Mouse (Mus musculus) thymus, adult 2 months (tissue): ENCODE measurements around the gene 1700067P10Rik. TPM values are rescaled to one million over a fixed set of nuclear protein-coding genes. Genes with fewer than 3 reads are reported as not detected.

Experiments
- DNase-seq: peaks from one replicate; pipeline ENCODE4 v3.0.0; 2021
- H3K27ac ChIP-seq: fragments of 200-500 bp; 2 replicates; pipeline ENCODE4 v1.5.1; 2012; ENCODE audit warnings: low read length, control low read depth; ENCODE audit not compliant: control insufficient read depth, insufficient read depth
- H3K27me3 ChIP-seq: fragments of 200-500 bp; 2 replicates; pipeline ENCODE4 v1.6.1; 2012; ENCODE audit warnings: mild to moderate bottlenecking, low read length, moderate library complexity, mixed read lengths; ENCODE audit not compliant: control insufficient read depth, insufficient read depth
- H3K36me3 ChIP-seq: fragments of 200-500 bp; 2 replicates; pipeline ENCODE4 v1.6.1; 2012; ENCODE audit warnings: mild to moderate bottlenecking, low read length, moderate library complexity; ENCODE audit not compliant: control insufficient read depth, insufficient read depth
- H3K4me1 ChIP-seq: fragments of 200-500 bp; replicated peaks from 2 replicates; pipeline ENCODE4 v1.6.1; 2012; ENCODE audit warnings: low read length; ENCODE audit not compliant: control insufficient read depth, insufficient read depth
- H3K4me3 ChIP-seq: fragments of 200-500 bp; 2 replicates; pipeline ENCODE4 v1.5.1; 2012; ENCODE audit warnings: mild to moderate bottlenecking, low read length, control low read depth, moderate library complexity; ENCODE audit not compliant: control insufficient read depth, insufficient read depth
- CTCF ChIP-seq: fragments of 200-500 bp; IDR thresholded peaks from 2 replicates; pipeline ENCODE4 v1.5.1; 2012; ENCODE audit warnings: mild to moderate bottlenecking, control low read depth, low read length, moderate library complexity, borderline replicate concordance; ENCODE audit not compliant: control insufficient read depth, poor library complexity, insufficient read depth; ENCODE audit errors: extremely low read depth
- POLR2A ChIP-seq: fragments of 200-500 bp; IDR thresholded peaks from 2 replicates; pipeline ENCODE4 v1.6.1; 2012; ENCODE audit warnings: mild to moderate bottlenecking, low read length, control low read depth, moderate library complexity; ENCODE audit not compliant: control insufficient read depth, poor library complexity, insufficient read depth; ENCODE audit errors: extremely low read depth
- WGBS: fragments of 180-500 bp; shearing (Covaris S2); methylation state at CpG from one replicate; pipeline ENCODE4 v1.1.7; 2018; 5-methylcytosine and 5-hydroxymethylcytosine counted together
- polyA plus RNA-seq: library from polyadenylated mRNA; depleted of rRNA; stranded (reverse); fragments of >200 nt; gene quantifications from 2 replicates; pipeline ENCODE4 v1.2.3, GENCODE M21; 2012

Gene 1700067P10Rik
- polyA plus RNA-seq, 1 experiment: 0.12 TPM

GRCm38 (mm10) chr17:48053646-48054045, 35.5 kb upstream of the 1700067P10Rik start:
- TF ChIP-seq POLR2A (no peak), CTCF (no peak)
- Histone ChIP-seq H3K4me1 (peaks cover 8% of the 10 kb centered on the region), H3K4me3 (no peak overlapping the region), H3K36me3 (no peaks in the 10 kb centered on the region), H3K27me3 (no peaks in the 10 kb centered on the region), H3K27ac (no peak overlapping the region)
- WGBS: 81% methylated on average over 2 of the region's 2 CpGs
- no peak for DNase-seq

- no peaks in the 10 kb centered on the region for H3K27me3 ChIP-seq
- H3K4me1 ChIP-seq: peaks cover 8% of the 10 kb centered on the region
- no peak overlapping the region for H3K27ac ChIP-seq
- no peak for DNase-seq
- H3K4me3 ChIP-seq: no peak overlapping the region
- TF ChIP-seq POLR2A (no peak), CTCF (no peak)
- H3K36me3 ChIP-seq: no peaks in the 10 kb centered on the region
- WGBS: 32% methylated on average over 20 of the region's 20 CpGs
These were observed 33.9 kb upstream of the 1700067P10Rik start for GRCm38 (mm10) chr17:48055076-48055816.

- Histone ChIP-seq H3K4me3 (no peak overlapping the region), H3K27me3 (no peaks in the 10 kb centered on the region), H3K4me1 (peaks cover 8% of the 10 kb centered on the region), H3K36me3 (no peaks in the 10 kb centered on the region), H3K27ac (no peak overlapping the region)
- TF ChIP-seq CTCF: no peak
- no peak for TF ChIP-seq POLR2A
- WGBS: 42% methylated on average over 12 of the region's 12 CpGs
- DNase-seq: no peak
These were observed 31.7 kb upstream of the 1700067P10Rik start for GRCm38 (mm10) chr17:48057382-48057781.

GRCm38 (mm10) chr17:48064196-48064843, 24.8 kb upstream of the 1700067P10Rik start:
- DNase-seq: no peak
- H3K27ac ChIP-seq: no peak overlapping the region
- H3K36me3 ChIP-seq: no peaks in the 10 kb centered on the region
- WGBS: 38% methylated on average over 10 of the region's 10 CpGs
- H3K4me1 ChIP-seq: no peaks in the 10 kb centered on the region
- no peak overlapping the region for H3K4me3 ChIP-seq
- TF ChIP-seq CTCF (no peak), POLR2A (no peak)
- H3K27me3 ChIP-seq: no peaks in the 10 kb centered on the region

GRCm38 (mm10) chr17:48065081-48065501, 24.0 kb upstream of the 1700067P10Rik start:
- no peaks in the 10 kb centered on the region for H3K4me1 ChIP-seq
- DNase-seq: no peak
- H3K4me3 ChIP-seq: no peak overlapping the region
- TF ChIP-seq CTCF (no peak), POLR2A (no peak)
- H3K27me3 ChIP-seq: no peaks in the 10 kb centered on the region
- no peak overlapping the region for H3K27ac ChIP-seq
- H3K36me3 ChIP-seq: no peaks in the 10 kb centered on the region
- WGBS: 88% methylated on average over 5 of the region's 5 CpGs

GRCm38 (mm10) chr17:48067083-48067614, 22.0 kb upstream of the 1700067P10Rik start:
- 80% methylated on average over 10 of the region's 10 CpGs for WGBS
- no peaks in the 10 kb centered on the region for H3K4me1 ChIP-seq
- TF ChIP-seq POLR2A (no peak), CTCF (no peak)
- no peaks in the 10 kb centered on the region for H3K27me3 ChIP-seq
- H3K27ac ChIP-seq: no peak overlapping the region
- no peak for DNase-seq
- H3K4me3 ChIP-seq: no peak overlapping the region
- no peaks in the 10 kb centered on the region for H3K36me3 ChIP-seq
